Mouse (Mus musculus) forelimb bud, embryonic 11.5 days (tissue): Measurements from ENCODE around the gene Ptprk.

ENCODE experiments used
- DNase-seq: peaks from one replicate; pipeline ENCODE4 v3.0.0-alpha.2; 2012; ENCODE audit warnings: low read depth, low spot score

Ptprk gene

DNA sequence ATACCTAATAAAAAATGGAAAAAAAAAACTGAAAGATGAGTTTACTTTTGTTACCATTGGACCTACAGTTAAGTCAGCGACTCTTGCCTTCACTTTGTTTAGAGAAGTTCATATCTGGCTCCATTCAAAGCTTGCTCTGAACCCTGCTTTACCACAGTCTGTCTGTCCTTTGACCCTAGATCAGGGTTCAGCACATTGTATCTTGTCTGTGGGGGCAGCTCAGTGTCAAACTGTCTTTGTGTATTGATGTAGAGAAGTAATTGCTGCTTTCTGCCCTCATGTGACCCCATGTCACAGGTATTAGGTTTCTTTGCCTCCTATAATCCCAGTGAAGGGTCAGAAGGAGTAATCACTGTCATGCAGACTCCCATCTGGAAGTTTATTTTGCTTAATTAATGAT is 222.9 kb downstream of the Ptprk start:
- DNase-seq = no peak

DNA sequence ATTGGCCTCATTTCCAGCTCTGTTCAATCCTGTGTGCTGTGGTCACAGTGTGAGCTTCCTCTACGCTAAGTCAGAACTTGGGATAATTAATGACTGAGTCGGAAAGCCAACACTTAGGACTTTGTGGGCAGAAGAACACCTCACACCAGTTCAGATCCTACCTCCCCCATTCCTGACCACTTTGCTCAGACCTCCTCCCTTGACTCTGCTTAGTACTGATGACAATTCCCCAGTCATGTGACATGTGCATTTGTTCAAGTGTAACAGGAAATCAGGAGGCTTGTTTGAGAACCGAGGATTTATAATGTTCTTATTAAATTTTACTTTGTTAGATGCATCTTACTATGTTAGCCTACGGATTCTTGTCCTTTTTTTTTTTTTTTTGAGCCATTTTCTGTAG is 224.6 kb downstream of the Ptprk start:
- DNase-seq = no peak

DNA sequence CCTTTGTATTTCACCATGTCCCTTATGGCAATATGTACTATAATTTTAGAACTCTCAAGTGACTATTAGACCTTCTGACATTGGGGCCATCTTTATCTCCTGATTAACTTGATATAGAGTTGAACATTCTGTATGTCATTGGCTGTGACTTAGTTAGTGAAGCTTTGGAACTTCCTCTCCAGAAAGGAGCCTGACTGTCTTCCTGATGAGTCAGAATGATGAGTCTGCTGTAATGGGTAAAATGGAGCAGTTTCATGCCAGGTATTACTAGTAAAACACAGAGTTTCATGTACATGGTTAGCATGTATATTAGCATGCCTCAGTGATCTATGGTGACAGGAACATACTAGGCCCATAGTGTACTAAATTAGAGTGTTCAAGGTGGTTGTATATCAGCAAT is 229.2 kb downstream of the Ptprk start:
- no peak for DNase-seq

DNA sequence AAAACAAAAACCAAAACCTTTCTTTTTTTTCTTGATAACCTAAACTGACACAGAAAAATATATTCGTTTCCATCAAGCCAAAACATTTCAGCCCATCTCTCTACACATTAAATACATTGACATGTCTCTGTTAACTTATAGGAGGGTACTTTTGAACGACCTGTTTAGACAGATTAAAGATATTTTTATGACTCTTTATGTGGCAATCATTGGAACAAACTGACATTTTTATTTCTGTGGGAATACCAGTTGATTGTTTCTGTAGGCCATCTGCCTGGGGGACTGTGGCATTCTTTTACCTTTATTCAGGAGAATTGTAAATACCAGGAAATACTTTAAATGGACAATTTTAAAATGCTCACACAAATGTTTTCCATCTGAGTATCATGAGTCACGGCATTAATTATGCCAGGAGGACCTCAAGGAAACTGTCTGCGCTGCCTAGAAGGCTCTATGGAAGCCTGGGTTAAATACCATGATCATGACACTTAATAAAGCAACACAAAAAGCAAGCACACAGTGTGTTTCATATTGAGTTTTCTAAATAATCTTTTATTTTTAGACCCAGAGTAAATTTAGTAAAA is 229.8 kb downstream of the Ptprk start:
- DNase-seq = no peak

DNA sequence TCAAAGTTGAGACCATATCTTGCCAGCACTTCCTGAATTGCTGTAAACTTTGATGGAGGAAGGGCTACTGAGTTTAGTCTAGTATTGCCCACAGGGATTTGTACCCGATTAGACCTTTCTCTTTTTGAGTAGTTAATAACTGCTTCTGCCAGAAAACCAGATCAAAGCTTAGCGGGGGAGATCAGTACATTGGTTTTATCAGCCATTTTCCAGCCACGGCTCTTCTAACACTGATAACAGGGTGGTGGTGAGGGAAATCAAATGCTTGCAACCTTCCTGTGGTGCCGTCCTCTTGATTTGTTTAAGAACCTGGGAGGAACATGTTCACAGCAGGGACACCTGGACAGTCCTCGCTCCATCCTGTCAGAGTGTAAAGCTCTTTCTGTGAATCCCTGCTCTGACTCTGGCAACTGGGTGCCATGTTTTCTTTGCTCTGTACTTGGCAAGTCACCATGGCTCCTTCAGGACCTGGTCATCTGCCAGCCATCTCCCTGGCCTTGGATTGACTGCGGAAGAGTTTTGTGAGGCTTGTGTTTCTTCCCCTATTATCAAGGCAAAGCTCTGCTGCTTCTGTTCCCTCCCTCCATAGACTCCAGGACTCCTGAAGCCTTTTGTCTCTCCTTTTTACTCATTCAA is 231.9 kb downstream of the Ptprk start:
- no peak for DNase-seq

DNA sequence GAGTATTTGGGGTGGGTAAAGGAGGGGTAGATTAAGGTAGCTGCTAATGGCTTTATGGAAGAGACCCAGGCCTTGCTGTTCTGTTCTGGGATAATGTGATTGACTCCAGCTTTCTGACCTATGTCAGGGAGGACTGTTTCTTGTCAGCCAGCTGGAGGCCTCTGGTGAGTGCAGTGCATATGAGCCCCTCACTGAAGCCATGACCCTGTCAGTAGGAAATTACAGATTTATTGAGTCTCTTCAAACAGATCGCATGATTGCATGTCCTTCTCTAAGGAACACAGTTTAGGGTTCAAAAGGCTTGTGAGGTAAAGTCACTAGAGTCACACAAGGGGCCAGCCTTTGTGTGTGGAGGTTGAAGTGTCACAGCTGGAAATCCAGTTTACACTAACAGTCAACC is 236.7 kb downstream of the Ptprk start:
- peak; percentile 45 for DNase-seq

DNA sequence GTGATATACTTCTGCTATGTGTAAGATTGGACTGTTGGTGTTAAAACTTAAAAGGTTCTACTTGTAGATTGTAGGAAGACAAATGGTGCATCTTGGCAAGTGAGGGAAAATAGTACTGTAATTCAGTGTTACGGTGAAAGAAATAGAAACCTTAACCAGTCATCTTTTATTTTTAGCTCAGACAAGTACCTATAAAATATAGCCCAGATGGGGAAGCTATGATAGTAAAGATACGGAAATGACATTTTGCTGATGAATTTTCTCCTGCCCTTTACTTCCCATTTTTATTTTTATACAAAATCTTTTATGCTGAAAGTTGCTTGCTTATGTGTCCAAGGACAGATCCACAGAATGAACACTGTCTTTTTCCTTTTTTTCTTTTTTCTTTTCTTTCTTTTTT is 248.4 kb downstream of the Ptprk start:
- DNase-seq = no peak

DNA sequence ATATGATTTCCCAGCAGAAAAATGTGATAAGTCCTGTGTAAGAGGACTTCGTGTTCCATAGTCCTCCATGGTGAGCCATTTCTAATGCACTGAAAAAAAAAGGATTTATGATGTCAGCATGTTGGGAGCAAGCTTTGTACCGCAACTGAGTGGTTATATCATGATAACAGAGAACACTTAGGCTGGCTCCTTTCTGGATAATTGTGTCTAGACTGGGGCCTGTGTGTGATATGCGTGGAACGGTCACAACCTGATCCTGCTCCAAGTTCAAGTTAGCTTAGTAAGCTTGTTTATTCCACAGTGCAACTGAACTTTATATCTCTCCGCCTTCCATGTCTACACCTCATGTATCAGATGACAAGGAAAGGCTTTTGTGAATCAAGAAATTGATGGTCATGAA is 260.6 kb downstream of the Ptprk start:
- DNase-seq = no peak

DNA sequence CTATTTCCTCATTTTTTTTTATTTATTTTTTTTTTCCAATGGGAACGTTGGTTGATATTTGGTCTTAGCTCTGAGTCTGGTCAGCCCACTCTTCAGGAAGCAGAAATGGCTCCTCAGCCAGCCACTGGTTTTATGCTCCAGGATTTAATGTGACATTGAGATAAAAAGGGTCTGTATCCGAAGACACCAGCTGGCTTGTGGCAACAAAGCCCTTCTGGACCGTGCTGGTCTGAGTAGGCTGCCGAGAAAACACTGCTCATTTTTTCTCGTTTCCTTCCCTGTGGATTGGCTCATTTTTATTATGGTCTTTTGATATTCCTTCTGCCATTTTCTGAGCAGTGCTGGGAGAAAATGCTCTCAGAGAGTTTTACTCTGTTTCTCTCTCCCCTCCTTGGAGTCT is 263.9 kb downstream of the Ptprk start:
- DNase-seq = no peak

DNA sequence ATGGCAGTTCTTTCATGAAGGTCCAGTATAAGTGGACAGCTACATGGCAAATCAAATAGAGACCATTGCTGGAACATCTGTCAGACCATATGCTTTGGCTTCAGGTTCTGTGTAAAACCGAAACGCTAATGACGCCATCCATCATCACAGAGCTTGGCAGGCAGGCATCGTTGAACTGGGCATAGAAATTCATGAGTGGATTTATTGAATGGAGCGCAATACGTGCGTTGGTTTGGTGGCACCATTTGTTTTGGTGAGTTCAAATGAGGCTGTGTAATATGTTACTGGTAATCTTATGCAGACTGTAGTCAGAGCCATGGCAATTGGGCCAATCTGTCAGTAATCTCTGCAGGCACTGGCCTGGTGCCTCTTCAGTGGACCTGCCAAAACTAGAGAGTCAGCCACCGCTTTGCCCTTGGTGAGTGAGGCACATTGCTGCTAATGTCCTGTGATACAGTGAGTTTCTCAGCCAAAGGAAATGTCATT is 270.6 kb downstream of the Ptprk start:
- DNase-seq = no peak

DNA sequence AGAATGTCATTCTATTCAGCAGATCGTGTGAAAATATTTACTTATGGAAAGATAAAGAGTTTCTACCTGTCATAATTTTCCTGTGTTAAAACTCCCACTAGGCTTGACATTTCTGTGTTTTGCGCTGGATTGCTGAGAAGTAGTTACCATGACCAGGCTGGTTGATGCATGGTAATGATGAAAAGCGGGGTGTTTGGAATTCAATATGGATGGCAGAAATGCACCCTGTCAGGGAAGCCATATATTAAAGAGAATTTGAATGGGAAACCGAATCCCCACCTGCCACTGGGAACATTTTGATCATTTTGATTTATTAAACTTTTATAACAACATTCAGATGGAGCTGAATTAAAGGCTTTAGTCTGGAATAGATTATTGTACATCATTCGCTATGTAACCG is 290.7 kb downstream of the Ptprk start:
- DNase-seq = peak; percentile 52

DNA sequence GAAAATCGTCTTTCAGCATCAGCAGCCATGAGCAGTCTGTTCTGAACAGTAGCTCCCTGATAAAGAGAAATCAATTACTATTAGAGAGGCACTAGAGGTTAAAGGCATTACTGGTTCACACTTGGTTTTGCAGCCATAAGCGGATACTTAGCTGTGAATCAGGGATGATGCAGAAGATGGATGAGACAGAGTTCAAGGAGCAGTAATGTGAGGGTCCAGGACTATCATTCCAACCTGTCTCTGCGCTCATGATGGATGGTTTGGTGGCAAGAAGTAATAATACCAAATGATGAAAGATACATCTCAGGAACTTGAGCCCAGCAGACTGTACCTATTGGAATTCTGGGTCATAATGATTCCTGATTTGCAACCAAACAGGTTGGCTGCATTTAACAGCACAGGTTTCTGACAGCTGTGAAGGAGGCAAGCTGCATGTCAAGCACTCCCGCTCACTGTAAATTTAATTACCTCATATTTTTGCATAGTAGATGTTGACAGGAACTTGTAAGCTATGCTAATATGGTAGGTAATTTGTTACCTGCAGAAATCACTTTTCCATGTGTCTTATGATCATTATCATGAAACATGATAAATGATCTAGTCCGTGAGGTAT is 291.6 kb downstream of the Ptprk start:
- peak; percentile 24 for DNase-seq

DNA sequence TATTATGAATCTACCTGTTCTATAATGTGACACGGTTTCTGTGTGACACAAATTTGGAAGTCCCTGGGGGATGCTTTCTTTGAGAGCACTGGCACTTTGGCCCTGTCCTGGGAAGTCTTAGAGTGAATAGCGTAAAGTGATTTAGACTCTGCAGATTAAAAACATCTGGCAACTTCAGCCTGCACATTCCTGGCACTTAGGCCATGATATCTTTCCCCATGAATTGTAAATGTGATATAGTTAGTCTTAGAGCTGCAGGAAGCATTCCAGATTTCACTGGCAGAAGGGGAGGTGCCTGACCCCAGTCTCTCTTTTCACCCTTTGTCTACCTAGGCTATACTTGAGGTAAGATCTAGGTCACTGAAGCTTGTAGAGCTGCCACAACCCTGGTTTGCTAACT is 295.2 kb downstream of the Ptprk start:
- peak; percentile 72 for DNase-seq

DNA sequence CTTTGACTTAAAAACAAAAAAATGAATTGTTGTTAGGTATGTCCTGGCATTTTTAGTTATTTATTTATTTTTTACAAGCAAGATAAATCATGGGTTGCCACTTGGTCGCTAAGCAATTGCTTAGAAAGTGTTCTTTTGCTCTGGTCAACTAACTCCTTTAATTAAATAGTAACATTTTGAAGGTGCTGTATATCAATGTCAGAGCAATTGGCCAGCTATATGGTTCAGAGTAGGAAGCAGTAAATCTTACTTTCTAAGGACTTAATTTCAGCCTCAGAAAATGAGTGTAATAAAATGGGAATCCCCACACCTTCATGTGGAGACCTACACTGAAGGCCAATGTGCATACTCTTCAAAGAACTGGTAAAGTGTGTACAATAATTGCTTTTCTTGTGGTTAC is 300.3 kb downstream of the Ptprk start:
- no peak for DNase-seq

DNA sequence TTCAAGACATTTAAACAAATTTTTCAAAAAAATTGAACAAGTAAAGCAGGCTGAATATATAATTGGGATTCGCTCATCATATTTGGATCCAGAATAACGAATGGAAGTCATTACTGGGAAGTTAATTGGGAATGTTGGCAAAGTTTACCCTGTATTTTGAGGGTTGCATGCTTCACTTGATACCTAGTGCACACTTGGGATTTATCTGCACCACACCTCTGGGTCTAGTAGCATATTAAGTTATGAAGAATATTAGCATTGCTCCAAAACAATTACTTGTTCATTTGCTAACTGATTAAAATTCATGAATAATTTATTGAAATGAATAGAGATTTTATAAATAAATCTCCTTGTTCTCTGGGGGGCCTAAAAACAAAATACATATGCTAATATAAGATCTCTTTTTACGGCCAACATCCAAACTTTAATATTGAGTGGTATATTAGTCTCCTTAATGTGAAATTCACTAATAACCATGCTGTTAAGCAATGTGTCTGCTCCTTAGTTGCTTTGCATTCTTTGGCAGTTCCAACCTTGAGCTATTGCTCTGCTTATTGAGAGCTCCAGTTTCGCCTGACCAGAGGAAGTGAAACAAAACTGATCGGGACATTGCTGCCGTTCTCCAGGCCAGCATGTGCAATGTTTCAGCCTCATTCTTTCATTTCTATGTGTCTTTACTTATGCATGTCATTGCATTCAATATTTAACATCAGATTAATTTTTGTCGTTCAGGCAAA is 305.3 kb downstream of the Ptprk start:
- DNase-seq = no peak

DNA sequence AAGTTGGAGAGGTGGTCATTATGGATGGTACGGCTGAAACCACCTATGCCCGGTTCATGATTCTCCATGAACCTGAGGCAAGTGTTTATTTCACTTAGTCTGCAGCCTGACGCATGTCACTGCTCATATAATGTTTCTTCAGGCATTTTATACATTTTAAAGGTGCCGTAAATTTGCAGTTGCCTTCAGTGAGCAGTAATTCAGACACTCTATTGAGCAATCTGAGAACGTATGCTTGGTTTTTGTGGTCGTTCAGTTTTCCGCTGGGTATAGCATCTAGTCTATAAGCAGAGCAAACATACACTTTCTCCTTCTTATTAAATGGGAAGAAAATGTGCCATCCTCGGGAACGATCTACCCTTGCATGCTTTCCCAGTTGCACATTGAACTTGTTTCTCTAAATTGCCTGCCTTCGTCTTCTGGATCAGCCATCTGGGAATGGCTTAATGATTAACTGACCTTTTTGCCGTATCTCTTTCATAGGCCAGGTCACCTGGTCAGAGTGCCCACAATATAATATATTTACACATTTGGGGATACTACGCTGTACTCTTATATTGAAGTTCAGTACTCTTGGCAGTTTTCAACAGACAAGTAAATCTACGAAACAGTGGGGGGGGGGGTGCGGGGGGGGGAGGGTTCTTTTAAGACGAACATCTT is 313.1 kb downstream of the Ptprk start:
- no peak for DNase-seq

DNA sequence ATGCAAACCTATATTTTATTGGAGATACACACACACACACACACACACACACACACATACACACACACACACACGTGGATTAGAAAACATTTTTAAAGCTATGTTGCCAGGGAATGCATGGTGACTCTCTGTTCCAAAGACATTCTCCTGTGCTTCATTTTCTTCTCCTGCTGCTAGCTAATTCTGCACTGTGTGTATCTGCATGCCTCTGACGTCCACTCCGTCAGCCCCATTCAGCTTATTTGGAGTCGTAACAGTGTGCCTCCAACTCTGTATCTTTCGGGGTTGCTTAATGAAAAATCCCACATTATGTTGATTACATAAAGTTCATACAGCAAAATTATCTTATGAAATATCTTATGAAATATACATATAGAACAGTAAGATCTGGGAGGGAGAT is 316.5 kb downstream of the Ptprk start:
- DNase-seq = no peak

DNA sequence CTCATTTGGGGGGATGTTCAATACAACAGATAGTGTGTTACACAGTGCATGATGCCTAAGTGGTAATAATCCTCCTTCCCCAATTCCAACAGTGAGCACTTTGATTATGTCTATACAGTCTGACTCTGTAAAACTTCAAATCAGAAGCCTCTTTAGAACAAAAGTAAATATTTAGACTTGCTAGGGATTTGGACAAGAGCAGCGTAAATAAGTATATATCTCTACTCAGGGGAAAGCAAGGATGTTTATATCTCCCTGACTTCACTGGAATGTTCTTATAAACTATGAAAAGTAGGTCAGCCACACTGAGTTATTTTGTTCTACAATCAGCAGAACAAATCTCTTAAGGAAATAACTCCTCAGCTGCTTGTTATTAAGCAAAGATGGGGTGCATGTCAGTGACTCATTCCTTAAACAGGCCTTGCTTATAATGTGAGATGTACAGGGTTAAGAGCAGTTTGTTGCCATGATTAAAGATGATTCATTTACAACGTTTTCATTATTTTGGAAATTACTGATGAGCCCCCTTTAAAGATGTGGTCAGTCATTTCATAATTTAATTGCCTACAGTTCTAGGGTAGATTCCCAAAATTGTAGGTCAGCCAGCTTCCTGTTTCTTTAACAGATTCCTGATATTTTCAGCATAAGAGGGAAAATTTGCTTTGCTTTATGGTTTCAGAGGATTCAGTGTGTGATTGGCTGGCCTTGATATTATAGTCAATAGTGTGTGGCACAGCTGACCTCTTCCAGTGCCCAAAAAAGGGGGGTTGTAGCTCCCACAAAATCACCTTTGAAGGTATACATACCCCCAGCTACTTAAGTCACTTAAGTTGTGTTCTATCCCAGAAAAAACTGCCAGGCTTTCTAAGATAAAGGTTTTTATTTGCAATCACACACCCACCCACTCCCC is 321.2 kb downstream of the Ptprk start:
- DNase-seq = no peak

DNA sequence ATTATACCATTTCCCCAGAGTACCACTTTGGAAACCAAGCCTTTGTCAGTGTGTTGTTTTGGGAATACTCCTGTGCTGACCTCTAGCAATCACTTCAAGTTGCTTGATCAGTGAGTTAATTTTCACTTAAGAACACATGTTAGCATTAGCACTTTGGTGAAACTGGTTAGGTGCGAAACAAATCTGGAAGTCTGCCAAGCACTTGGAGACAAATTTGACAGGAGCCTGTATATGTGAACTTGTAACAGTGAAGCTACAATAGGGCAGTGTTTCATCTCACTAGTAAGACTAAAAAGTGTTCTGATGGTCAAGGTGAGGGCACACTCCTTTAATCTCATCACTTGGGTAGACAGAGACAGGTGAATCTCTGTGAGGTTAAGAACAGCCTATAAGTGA is 321.9 kb downstream of the Ptprk start:
- DNase-seq = no peak

DNA sequence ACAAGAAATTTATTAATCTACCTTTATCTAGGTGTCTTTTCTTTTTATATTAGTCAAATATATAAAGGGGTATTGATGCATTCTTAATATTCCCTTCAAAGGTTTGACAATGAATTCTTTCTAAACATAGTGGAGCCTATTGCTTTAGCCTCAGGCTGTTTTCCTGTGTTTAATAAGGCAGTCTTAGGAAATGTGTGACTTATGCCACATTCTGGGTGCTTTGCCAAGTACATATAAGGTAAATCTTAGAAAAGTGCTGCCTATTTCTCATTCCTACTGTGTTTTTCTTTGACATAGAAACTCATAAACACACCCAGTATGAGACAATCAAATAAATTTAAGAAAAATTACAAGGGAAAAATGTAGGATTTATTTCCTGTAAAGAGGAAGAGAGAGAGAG is 327.2 kb downstream of the Ptprk start:
- DNase-seq = no peak

DNA sequence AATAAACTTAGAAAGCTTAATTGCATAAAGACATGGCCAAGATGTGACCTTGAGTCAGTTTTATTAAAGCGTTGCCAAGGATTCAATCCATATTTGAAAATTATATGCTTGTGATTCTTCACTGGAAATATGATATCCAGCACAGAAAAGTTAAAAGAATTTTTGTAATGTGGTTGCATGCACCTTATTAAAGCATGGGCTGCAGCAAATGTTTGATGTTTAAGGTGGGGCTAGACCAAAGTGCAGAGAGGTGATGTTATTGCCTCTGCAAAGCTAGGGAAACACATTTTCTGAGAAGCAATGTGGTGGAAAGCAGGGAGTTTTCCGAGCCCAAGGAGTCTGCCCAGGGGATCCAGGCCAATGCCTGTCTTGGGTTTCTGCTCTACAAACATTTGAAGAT is 334.4 kb downstream of the Ptprk start:
- no peak for DNase-seq
